Mouse (Mus musculus): Measurements from ENCODE around the gene Gm28372. TPM values are rescaled to one million over a fixed set of nuclear protein-coding genes. Genes with fewer than 3 reads are reported as not detected.

The Gm28372 gene
- total RNA-seq, 2 experiments from 2014 or later: not detected

DNA sequence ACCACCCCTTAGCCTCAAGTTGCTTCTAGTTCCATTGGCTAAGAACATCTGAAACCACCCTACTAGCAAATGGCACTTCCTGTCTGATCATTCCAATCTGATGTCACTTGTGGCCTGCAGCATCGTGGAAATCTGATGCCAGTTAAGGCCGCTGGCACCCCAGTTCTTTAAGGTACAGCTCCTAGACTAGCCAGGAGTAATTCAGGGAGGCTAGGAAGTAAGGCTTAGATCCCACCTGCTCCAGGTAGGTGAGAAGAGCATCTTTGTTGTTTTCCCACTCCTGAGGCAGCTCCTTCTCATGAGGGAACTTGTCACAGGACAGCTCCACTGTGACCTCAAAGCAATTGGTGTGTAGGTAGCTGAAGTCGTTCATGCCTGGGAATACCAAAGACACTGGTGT lies 12.2 kb upstream of the Gm28372 start:
- intact Hi-C loops (cut with DNase I): no loop called here
- DNase-seq: no peak
- Histone ChIP-seq H3K27ac (no peak overlapping the region), H3K4me3 (no peak overlapping the region)
- TF ChIP-seq CTCF (IDR thresholded peaks at IDR 0.05): no peak

DNA sequence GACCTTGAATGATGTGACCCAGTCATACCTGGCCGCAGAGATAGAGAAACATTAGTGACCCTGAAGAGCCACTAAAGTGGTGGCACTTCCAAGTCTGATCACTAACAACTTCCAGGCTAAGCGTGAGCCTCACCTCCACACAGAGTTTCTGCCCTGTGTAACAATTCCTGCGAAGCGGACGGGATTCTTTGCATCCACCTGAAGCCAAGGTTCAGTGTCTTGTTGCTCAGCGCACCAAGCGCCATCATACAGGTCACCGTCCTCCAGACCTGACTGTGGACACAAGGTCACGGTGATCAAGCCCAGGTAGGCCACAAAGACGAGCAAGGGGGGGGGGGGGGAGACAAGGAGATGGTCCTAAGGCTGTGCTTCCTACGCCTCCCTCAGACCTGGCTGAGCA lies 9.3 kb upstream of the Gm28372 start:
- intact Hi-C loops (cut with DNase I): no loop called here
- TF ChIP-seq CTCF (IDR thresholded peaks at IDR 0.05): no peak
- DNase-seq: no peak
- Histone ChIP-seq H3K27ac (no peak overlapping the region), H3K4me3 (no peak overlapping the region)

DNA sequence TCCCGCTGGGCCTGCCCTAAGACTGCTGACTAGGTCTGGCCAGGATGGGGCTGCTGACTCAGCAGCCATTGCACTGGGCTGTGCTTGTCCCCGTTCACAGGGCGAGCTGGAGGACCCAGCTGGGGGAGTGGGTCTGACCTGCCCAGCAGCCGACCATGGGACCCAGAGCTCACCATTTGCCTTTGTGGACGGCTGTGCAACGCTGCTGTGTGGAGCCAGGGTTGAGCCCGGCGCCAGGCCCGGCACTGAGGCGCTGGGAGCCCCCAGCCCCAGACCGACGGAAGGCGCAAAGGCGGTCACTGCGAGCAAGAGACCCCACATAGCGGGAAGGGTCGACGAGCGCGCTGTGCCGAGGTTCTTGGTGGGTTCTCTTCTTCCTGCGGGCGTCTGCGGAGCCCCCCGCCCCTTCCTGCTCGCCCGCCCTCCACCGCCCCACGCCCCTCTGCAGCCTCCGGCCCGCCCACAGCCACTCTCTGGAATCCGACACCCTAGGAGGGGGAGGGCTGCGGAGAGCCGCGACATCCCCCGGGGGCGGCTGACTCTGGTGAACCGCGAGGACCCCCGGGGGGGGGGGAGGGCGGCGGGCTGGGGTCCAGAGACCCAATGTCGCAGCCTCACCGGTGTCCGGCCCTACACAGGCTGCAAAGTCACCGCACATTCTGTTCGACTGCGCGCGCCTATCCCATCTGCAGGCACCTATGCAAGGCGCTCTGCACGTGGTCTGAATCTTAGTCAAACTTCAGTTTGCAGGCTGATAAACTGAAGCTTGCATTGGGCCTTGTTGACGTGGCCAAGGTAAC lies 7.7 kb upstream of the Gm28372 start, which contains the start of gene Cpxm1:
TSS of gene Cpxm1 (minus strand) at position 389 of the 800 bp plus-strand sequence.
- intact Hi-C loops (cut with DNase I): no loop called here
- Histone ChIP-seq H3K4me3 (peak within 1 kb of the TSS; percentile 73), H3K27ac (peak within 1 kb of the TSS; percentile 53)
- peak; percentile 50 for DNase-seq
- TF ChIP-seq CTCF (IDR thresholded peaks at IDR 0.05): no peak

DNA sequence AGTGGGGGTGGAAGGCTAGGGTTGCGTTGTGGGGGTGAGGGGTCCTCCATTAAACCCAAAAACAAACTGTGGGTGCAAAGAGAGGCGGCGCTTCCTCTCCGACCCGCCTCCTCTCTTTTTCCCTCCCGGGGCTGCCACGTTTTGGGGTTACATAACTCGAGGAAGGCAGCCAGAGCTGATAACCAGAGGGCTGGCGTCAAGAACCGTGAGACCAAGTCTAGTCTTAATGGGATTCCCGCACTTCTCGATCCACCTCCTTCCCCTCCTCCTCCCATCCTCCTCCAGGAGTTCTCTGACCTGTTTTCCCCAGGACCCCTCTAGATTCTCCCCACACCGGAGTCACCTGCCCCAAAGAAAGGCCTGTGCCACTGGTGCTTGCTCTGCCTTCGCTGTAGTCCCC lies 6.9 kb upstream of the Gm28372 start:
- peak; percentile 41 for DNase-seq
- intact Hi-C loops (cut with DNase I): no loop called here
- Histone ChIP-seq H3K27ac (no peak overlapping the region), H3K4me3 (peak overlapping the region; percentile 73)
- no peak for TF ChIP-seq CTCF (IDR thresholded peaks at IDR 0.05)

DNA sequence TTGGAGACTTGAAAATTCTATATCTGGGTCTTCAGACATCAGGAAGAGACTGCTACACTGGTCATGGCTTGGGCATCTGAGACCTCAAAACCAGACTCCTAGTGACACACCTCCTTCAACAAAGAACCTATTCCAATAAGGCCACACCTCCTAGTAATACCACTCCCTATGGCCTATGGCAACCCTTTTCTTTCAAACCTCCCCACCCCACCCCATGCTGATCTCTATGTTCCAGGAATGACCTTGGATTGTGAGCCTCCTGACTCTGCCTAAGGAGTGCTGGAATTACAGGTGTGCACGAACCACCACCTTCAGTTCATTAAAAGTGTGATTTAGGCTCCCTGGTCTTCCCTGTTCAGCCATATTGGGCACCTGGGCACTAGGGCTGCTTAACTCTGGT lies 5.0 kb upstream of the Gm28372 start:
- Histone ChIP-seq H3K27ac (no peak overlapping the region), H3K4me3 (no peak overlapping the region)
- no peak for TF ChIP-seq CTCF (IDR thresholded peaks at IDR 0.05)
- DNase-seq: no peak
- intact Hi-C loops (cut with DNase I): no loop called here

DNA sequence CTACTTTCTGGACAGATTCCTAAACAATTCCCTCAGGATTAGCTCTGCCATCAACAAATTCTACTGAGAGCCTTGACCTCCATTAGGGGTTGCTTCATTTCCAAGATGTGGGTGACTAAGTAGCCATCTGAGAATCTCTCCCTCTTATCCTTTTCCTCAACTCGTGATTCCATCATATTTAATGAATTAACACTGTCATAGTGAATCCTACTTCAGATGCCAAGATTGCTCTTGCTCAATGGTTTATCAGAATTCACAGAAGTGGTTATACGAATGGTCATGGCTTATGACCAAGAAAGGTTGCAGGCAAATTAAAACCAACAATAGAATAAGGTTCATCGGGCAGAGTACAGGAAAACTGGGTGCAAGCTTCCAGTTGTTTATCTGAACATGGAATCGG lies 3.1 kb upstream of the Gm28372 start:
- H3K27ac ChIP-seq: no peak overlapping the region
- intact Hi-C loops (cut with DNase I): no loop called here
- no peak for TF ChIP-seq CTCF (IDR thresholded peaks at IDR 0.05)

DNA sequence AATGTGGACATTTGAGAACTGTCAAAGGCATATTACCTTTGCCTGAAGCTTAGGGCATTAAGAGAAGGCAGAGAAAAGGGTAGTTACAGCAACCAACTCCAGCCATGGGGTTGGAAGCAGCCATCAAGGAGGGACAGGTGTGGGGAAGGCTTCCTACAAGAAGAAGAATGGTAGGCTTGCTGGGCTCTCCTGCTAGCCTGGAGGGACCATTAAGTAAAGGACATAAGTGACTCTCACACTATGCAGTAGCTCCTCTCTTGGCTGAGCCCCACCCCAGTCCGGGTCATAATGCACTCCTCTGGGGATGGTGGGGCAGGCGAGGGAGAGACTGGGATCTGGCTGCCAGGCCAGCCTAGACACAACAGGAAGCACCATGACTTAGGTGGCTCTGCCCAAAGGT lies 1.1 kb downstream of the Gm28372 start, which contains the start of gene Tmem239:
TSS of gene Tmem239 (plus strand) at position 301 of the 400 bp plus-strand sequence.
- Histone ChIP-seq H3K4me3 (no peak within 1 kb of the TSS), H3K27ac (no peak within 1 kb of the TSS)
- intact Hi-C loops (cut with DNase I): no loop called here
- no peak for DNase-seq
- TF ChIP-seq CTCF (IDR thresholded peaks at IDR 0.05): no peak

More for the DNA sequence above, 3.1 kb upstream of the Gm28372 start:
- H3K4me3 ChIP-seq: no peak overlapping the region
- no peak for DNase-seq

DNA sequence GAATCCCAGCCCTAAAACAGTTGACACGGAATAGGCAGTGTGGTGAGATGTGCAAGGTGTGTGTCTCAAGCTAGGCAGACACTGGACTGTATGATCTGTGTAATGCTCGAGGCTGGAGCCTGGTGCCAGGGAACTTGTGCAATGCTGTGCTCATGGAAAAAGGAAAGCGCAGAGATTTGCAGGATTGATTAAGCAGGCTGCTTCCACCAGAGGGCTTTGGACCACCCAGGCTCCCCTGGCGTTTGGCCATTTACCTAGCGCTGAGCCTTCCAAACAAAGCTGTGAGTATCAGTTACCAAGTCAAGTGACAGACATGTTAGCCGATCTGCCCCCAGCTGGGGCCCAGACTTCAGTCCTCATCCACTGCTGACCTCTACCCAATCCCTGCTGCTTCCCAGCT lies 3.2 kb downstream of the Gm28372 start:
- H3K27ac ChIP-seq: no peak overlapping the region
- no peak overlapping the region for H3K4me3 ChIP-seq
- no peak for TF ChIP-seq CTCF (IDR thresholded peaks at IDR 0.05)
- no peak for DNase-seq
- intact Hi-C loops (cut with DNase I): no loop called here

DNA sequence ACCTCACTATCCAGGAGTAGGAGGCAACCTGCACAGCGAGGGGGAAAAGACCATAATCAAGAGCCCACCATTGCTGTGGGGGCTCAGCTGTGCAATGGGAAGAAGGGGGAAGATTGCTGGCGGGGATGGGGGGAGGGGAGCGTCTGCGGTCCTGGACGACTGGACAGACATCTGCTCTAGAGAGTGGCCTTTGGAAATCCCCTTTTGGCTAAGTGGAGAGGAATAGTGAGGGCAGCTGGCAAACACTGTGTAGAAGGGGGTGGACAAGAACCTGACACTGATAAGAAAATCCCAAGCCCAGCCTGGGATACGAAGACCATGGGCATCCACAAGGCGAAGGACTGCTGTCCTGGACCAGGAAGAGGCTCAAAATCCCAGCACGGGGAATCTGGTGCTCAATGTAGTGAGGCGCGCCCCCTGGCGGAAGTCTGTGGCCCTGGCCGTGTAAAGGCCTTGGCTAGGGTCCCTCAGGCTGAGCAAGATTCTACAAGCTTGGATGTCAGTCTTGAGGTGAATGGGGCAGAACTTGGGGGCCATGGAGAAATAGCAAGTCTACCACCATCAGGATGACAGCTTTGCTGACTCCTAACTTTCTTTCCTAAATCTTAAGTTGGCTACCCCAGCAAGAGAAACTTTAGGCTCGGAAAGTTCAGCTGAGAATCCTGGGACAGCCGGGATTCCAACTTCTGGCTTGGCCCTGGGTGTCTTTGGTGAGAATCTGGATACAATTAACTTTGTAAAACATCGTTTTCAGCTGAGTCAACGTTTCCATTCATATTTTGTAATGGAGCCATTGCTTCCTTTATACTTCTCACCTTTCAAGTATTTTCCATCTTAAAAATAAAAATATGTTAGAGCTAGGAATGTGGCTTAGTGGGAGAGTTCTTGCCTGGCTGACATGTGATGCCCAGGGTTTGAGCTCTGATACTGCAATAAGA lies 6.8 kb downstream of the Gm28372 start:
- H3K27ac ChIP-seq: no peak overlapping the region
- TF ChIP-seq CTCF (IDR thresholded peaks at IDR 0.05): peak; percentile 99; the same call in 1 of the 2 replicates
- intact Hi-C loops (cut with DNase I): loop anchor here (1.0 kb wide), 1 partner anchor 121 kb away; no protein-coding TSS in a partner anchor
- no peak overlapping the region for H3K4me3 ChIP-seq
- DNase-seq: peak; percentile 90

DNA sequence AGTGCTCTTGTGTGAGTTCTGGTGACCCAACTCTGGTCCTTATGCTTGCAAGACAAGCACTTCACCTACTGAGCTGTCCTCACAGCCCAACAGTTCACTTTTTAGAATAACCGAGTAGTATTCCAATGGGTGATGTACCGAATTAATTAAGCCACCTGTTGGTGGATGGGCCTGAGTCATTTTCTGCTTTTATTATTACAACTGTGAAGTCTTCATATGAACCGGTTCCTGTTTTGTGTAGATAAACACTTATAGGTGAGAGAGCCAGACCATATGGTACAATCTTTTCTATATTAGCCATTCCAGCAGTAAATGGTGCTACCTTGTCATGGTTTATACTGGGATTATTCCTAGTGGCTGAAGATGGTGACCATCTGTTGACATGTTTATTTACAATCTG lies 7.7 kb downstream of the Gm28372 start:
- intact Hi-C loops (cut with DNase I): no loop called here
- no peak for TF ChIP-seq CTCF (IDR thresholded peaks at IDR 0.05)
- no peak for DNase-seq
- no peak overlapping the region for H3K4me3 ChIP-seq
- H3K27ac ChIP-seq: no peak overlapping the region

DNA sequence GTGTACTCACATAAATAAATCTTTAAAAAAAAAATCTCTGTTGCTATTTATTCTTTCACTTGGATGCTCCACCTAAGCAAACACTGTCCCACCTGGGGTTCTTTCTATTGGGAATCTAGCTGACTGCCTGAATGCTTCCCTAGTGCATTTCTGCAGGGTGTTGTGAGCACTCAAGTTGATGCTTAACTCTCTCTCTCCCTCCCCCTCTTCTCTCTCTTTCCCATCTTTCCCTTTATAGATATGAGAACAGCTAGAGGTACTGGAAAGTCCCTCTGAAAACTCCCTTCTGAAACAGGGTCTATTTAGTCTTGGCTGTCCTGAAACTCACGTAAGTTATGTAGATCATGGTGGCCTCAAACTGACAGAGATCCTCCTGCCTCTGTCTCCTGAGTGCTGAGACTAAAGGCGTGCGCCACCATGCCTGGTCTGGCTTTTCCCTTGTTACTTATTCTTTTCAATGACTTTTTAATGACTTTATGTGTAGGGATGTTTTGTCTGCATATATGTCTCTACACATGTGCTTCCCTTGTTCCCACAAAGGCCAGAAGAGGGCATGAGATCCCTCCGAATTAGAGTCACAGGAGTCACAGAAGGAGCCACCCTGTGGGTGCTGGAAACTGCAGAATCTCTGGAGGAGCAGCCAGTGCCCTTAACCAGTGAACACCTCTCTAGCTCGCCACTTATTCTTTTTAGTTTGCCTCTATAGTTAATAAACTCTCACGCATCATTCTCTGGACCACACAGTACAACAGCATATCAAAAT lies 9.2 kb downstream of the Gm28372 start:
- intact Hi-C loops (cut with DNase I): no loop called here
- Histone ChIP-seq H3K4me3 (no peak overlapping the region), H3K27ac (no peak overlapping the region)
- TF ChIP-seq CTCF (IDR thresholded peaks at IDR 0.05): peak; percentile 15; the same call in 1 of the 2 replicates
- DNase-seq: no peak
